Mouse (Mus musculus): ENCODE results near the gene Ints14.

Gene Ints14

DNA sequence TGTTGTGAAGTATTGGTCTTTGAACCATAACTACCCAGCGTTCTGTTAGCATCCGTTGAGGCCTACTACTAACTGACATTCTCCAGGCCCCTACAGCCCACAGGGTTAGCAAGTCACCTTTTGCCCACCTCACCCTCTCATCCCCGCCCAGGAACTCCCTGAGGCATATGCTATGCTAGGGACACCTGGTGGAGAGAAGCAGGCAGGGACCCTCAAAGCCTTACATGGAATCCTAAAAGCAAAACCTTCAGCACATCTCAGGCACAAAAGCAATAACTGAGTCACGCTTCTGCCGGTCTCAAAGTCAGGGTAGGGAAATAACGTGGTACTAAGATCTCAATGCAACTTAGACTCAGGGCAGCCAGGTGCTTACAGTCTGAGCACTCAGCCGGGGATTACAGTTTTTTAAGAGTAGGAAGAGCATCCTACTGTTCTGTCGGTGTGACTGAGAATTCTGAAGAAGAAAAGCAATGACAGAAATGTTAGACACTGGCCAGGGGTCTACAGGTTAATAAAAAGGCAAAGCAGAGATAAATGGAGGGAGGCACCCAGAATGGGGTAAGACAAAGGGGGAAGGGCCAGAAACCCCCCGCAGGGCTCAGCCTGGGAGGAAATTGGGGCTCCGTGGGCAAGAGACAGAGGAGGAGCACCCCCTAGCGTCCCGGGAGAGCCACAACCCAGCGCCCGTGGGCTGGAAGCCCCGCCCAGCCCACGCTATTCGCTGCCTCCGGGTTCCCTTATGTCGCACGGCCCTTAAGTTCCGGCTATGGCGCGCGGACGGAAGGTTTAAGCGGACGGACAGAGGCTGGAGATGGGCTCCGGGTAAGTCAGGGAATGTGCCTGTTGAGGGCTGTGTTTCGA, at the start of gene Ints14:
TSS of gene Ints14 (plus strand) at position 789 of the 861 bp plus-strand sequence.
- DNase-seq (ENCODE audit: low read depth, low spot score) = peak; percentile 93

DNA sequence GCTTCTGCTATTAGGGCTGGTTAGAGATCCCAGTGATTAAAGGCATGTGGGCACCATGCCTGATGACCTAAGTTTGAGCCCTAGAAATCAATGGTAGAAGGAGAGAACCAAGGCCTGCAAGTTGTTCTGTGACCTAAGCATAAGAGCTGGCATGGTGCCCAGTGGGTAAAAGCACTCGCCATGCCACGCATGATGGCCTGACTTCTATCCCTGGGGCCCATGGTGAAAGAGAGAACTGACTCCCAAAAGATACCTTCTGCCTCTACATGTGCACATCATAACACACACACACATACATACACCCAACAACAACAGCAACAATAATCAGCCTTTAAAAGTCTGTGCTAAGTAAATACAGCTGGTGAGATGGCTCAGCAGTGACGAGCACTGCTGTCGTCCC, 47.3 kb upstream of the Ints14 start:
- DNase-seq (ENCODE audit: low read depth, low spot score) = no peak

DNA sequence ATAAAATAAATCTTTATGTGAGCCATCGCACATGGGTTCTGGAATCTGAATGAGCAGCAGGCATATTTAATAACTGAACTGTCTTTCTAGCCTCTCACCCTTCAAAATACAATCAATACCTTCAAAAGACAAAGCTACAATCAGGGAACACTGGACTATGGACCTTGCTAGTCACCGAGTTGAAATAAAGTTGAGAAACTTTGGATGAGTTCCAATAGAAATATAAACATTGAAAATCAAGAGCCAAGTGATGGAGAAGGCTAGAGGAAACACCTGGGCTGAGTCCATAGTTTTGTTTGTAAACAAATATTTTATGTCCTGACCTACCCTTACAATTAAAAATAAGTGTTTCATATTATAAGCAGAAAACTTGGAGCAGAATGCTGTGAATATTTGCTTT, 46.7 kb upstream of the Ints14 start:
- no peak for DNase-seq (ENCODE audit: low read depth, low spot score)

DNA sequence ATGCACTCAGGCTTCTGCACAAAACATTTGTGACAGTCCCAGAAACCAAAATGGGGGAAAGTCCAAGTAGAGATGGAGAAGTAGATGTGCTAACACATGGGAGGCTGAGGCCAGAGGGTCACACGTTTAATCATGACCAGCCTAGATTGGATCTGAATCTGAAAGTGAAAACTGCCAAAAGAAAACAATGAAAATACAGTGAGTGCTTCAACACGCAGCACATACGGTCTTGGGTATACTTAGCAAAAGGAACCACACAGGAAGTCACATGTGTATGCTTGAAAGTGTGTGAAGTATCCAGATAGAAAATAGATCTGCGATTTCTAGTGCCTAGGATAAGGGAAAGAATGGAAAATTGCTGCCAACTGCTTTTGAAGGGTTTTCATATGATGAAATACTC, 46.1 kb upstream of the Ints14 start:
- no peak for DNase-seq (ENCODE audit: low read depth, low spot score)

DNA sequence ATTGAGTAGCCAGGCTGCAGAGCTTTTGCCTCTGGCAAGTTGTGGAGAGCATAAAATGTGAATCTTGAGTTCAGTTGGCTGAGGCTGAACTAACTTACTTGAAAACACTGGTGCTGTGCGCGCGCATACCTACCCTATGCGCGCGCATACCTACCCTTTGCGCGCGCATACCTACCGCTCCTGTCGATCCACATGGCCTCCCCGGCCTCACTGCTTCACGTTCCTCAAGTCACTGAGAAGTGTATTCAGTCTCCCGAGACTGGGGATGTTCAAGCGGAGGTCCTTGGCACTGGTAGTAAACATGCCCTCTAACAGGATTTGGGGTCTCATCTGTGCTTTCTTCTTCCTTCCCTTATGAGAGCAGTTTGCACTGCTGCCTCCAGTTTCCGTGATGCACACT, 42.1 kb upstream of the Ints14 start:
- DNase-seq (ENCODE audit: low read depth, low spot score) = no peak

DNA sequence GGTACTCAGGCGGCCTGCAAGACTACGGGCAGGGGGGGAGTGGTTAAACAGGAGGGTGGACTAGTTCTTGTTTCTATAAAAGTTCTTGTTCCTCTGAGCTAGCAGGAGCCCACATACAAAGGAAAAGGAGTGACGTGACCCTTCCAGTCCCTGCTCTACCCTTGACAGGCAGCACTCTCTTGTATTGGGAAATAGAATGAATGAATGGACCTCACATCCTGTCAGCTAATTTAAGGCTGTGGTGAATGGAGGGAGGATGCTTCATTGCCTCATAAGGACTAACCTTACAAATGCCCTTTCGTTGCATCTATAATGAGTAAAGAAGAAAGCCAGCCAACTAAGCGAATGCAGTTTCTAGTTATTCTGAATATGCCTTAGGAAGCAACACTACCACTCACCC, 34.9 kb upstream of the Ints14 start:
- DNase-seq (ENCODE audit: low read depth, low spot score) = no peak

DNA sequence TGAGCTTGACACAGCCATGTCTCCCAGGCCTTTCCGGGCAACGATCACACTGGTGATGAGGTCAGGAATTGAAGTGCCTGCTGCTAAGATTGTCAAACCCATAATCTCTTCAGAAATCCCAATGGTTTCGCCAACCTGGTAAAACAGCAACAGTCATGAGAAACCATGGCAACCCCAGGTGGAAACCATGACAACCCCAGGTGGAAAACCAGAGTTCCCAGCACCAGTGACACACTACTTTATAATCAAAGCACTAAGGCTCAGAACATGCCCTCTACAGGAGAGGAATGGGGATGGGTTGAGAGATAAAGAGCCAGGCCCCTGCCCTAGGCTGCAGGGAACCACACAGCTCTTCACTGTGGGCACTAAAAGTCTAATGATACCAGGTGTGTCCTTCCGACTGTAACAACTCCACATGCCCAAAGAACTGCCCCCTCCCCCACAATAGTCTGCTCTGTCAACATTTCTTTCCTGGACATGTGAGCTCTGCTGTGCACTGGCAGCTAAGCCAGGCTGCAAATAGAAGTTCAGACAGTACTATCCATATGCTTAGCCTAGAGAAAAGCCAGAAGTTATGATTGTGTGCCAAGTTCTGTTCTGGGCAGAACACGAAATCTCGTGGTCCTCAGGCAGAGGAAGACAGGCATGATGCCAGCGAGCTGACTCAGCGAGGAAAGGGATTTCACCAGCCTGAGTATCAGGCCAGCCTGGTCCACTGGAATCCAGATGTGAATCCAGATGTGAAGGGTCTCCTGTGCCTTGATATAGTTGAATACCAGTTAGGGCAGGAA, 34.3 kb upstream of the Ints14 start:
- no peak for DNase-seq (ENCODE audit: low read depth, low spot score)

DNA sequence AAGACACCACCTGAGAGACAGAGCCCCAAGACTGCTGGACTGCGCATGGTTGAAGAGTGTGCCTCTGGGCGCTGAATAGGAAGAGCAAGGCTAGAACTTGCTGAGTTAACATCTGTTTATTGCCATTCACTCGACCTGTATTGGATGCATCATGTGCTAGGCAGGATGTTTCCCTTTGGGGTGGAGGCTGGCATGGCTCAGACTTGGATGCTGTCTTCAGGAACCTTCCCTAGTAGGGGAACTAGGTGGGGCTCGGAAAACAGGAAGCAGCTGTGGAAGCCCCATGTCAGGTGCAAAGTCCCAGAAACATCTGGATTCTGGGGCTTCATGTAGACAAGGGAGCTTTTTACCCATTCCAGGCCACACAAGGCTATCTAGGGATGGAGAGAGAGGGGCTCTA, 30.4 kb upstream of the Ints14 start:
- no peak for DNase-seq (ENCODE audit: low read depth, low spot score)

DNA sequence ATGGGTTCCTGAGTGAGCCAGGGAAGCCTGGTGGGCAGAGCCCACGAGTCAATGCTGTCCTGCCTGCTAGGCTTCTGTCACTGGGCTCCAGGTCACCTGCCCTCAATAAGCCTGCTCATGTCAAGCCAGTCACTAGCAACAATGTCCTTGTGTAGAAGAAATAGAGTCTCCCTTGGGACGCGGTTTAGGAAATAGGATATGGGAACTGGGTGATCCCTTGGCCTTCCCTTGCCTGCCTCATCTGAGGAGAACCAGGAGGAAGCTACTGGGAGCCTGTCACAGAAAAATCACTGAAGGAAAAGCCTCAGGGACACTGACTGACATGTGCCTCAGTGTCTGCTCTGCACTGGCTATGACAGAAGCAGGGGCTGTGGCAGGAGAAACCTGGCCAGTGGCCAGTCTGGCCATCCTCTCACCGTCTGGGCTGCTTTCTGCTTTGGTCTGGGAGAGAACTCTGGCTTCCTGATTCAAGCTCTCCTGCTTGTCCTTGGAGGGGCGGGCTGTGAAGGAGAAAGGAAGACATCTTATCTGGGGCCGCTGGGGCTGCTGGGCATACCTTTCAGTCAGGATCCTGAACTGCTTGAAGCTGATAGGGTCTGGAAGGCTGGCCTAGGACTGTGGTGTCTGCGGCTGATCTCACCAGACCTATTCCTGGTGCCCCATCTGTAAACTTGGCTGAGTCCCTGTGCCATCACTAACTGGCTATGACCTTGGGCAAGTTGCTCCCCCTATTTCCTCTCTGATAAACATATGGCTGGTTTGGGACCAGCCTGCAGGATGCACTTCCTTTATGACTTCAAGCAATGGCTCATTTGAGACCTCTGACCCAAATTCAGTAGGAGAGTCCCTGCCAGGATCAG, 28.7 kb upstream of the Ints14 start:
- no peak for DNase-seq (ENCODE audit: low read depth, low spot score)

DNA sequence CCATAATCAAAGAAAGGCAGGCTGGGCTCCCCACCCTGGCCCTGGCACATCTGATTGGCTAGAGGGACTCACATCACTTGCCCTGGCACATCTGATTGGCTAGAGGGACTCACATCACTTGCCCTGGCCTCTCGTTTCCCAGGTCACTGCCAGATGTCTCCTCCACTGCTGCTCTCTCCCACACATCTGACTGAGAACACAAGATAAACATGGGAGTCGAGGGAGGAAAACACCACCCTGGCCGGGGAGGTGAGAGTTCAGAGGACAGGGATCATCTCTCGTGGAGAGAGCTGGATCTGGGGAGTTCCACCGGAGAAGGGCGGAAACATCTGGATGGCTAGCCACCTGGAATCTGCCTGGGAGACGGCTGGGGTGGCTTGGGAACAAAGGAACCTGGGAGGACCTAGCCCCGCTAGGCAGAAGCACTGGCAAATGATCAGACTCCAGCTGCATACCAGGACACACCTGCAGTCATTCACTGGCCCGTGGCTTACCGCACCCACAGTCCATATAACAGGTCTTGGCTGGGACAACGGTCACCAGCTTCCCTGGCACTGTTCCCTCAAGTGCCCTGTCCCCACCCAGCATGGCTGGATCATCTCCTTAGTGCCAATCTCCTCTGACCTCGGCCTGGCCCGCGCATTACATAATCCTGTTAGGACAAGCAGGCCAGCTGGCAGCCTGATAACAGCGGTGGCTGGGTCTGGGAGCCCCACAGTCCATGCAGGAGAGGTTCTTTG, 26.5 kb upstream of the Ints14 start:
- peak; percentile 55 for DNase-seq (ENCODE audit: low read depth, low spot score)

DNA sequence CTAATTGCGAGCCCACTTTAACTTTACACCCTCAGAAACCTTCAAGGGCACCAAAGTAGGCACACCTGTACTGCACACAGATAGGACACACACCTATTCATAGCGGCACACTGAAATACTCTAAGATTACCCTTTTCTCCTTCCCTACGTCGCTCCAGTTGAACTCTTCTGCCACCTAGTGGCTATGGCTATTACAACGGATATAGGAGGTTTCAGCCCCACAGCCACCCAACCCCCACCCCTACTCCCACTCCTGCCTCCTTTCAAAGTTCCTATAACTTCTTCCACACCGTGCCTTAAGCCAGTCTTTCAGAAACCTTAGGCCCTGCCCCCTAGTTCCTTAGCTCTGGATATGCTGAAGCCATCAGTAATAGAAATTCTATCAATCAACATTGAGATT, 24.2 kb upstream of the Ints14 start:
- DNase-seq (ENCODE audit: low read depth, low spot score) = peak; percentile 66

DNA sequence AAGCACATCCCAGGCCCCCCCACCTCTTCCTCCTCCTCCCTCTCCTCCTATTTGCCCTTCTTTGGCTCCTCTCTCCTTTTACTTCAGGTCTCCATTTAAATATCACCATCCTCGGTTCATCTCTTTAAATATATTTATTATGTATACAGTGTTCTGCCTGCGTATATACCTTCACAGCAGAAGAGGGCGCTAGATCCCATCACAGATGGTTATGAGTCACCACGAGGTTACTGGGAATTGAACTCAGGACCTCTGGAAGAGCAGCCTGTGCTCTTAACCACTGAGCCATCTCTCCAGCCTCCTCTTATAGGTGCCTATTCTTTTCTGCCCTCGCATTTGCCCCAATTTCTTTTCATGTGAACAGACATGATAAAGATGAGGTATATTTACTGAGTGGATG, 23.2 kb upstream of the Ints14 start:
- DNase-seq (ENCODE audit: low read depth, low spot score) = no peak

DNA sequence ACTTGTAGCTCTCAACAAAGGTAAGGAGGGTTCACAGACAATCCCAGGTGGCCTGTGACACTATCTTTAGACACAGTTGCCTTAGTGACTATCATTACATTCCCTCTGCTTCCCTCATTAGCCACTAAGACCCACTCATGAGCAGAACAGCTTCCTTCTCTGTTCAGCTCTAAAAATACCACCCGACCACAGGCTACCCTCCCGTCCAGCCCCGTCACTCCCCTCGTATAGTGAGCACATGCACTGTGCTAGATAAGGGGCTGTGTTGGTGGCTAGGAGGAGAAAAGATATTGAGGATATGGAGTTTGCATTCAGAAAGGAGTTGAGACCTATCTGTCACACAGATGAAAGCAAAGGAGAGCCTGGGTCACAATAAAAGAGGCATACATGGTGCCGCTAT, 22.2 kb upstream of the Ints14 start:
- DNase-seq (ENCODE audit: low read depth, low spot score) = no peak

DNA sequence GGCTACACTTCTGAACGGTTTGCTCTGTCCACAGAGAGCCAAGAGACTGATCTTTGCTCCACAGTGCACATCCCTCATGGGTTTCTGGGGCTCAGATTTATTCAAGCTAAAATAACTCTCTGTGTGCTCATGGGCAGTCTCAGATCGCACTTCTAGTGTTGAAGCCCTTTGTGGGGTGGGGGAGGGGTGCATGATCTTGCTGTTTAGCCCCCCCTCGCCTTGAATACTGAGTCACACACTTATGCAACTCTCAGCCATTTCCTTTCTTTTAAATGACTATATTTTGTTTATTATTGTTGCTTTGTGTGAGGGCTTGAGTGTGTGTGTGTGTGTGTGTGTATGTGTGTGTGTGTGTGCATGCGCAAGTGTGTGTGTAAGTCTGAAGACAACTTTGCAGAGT, 21.4 kb upstream of the Ints14 start:
- no peak for DNase-seq (ENCODE audit: low read depth, low spot score)

DNA sequence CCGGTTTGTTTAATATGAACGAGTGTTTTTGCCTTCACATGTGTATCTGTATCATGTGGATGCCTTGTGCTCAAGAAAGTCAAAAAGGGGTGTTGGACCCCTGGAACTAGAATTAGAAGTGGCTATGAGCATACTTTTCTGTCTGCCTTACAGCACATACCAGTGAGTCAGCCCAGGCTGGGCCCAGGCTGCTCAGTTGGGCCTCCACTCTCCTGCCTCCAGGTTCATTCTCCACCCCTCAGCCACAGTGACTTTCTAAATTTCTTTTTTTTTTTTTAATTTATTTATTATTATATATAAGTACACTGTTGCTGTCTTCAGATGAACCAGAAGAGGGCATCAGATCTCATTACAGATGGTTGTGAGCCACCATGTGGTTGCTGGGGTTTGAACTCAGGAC, 20.9 kb upstream of the Ints14 start:
- no peak for DNase-seq (ENCODE audit: low read depth, low spot score)

DNA sequence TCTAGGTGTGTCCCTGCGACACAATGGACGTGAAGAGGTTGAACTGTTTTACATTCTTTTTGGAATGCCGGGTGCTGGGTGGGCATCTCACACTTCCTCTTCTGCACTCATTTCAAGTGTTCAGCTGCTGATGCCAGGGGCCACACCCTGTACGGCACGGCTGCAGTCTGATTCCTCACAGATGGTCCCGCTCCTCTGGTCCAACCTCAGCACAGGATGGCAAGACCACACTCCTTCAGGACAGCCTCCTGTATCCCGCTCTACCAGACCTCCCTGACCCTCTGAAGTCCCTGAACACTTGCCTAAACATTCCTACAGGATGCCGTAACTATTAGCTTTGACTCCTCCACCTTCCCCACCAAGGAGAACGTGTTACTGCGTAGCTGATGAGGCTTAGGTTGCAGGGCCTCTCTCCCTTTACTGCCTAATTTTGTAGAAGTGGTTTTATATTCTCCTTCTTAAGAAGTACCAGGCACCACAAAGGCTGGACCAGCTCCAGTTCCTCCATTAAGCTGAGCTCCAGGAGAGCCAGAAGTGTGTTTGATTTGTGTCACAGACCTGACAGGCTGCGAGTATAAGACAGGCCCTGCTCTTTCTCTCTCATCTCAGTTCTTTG, 19.9 kb upstream of the Ints14 start:
- DNase-seq (ENCODE audit: low read depth, low spot score) = no peak

DNA sequence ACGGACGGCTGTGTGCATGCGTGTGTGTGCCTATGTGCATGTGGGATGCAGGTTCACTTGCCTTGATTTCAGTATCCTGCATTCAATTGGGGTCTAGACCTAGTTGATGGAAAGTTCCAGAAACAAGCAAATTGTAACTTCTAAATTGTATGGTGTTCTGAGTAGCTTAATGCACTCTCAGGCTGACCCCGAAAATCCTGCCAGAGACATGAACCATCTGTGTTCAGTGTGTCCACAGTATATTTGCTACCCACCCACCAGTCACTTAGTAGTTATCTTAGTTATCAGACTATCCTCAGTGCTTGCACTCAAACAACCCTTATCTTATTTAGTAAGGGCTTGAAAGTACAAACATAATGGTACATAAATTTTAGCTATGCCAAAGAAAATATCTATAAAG, 19.1 kb upstream of the Ints14 start:
- no peak for DNase-seq (ENCODE audit: low read depth, low spot score)

DNA sequence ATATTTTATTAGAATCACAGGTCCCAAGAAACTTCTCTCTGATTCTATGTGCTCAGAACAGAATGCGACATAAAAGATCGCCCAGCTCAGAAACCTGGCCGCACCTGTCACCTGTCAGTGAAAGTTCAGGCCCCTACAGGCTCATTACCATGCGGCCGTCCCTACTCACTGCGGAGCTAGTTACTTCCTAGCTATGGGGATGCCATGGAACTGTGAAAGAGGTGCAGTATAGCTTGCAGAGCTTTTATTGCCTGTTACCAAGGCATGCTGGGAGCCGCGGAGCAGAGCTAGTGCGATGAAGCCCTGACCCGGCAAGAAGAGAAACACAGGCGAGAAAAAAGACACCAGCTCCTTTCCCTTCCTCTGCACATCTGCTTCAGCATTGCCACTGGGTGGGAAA, 16.7 kb upstream of the Ints14 start:
- no peak for DNase-seq (ENCODE audit: low read depth, low spot score)

DNA sequence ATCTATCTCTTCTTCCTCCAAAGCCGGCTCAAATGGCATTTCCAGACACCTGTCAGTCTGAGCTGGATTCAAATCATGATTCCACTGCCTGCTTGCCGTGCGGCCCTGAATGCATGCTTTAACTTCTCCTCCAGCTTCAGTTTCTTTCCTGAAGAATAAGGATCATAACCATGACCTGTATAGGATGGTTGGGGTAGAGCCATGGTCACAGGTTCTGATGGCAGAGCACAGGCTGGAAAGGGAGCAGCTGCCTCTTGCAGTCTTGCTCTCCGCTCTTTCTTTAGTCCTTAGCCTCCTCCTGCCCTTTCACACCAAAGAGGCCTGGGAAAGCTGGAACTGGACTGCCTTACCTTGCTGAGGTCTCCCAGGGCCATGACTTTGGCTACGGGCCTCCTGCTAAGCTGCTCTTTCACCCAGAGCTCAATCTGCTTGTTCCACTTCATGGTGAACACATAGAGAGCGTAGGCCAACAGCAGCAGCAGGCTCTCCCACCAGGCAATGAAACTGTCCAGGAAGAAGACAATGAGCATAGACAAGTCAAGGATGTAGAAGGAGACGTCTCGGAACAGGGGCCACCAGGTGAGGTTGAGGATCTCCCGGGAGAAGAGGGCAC, 13.1 kb upstream of the Ints14 start:
- DNase-seq (ENCODE audit: low read depth, low spot score) = no peak

DNA sequence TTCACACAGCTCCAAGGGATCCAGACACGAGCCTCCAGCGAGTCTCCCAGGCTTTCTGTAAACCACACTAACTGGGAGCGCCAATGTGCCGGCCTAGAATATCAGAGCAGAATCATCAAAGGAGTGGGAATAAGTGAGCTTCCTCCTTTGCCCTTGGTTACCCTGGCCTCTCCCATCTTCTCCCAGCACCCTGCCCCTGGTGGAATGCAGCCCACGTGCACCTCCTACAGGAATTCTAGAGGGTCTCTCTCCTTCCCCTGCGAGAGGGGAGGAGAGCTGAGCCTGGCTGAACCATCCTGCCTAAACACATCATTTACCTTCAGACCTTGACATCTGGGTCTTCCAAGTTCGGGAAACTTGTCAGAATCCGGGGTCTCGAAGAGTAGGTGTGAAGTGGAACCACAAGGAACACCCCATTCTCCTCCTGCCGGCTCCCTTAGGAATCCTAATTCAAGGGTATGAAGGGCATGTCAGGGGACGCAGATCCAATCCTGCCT, 9.5 kb upstream of the Ints14 start, which contains the start of gene Slc24a1:
TSS of gene Slc24a1 (minus strand) at position 447 of the 497 bp plus-strand sequence.
- DNase-seq (ENCODE audit: low read depth, low spot score) = no peak

Data from c-Kit-negative CD71-positive TER-119-positive erythroid progenitor cells, embryonic 14.5 days (primary cell).